Mouse (Mus musculus) urinary bladder, adult 18-20 months (tissue): Measurements from ENCODE around the gene Tex14.
A peak's percentile ranks its signal among the peaks of the same experiment; 100 is the strongest.
"Not testable (repeated sequence)": the region's sequence is repeated elsewhere in the genome, so short reads cannot be mapped to it uniquely, and the experiment has no call there.

ENCODE experiments used
- DNase-seq, 2 experiments: peaks; one replicate each; pipeline ENCODE4 v3.0.0; 2022; ENCODE audit warnings: low spot score in 2 of 2, mixed read lengths in 2 of 2

Tex14 gene

GRCm38 (mm10) chr11:87472058-87472457 is 67.2 kb downstream of the Tex14 start:
- not testable (repeated sequence) for DNase-seq

DNA sequence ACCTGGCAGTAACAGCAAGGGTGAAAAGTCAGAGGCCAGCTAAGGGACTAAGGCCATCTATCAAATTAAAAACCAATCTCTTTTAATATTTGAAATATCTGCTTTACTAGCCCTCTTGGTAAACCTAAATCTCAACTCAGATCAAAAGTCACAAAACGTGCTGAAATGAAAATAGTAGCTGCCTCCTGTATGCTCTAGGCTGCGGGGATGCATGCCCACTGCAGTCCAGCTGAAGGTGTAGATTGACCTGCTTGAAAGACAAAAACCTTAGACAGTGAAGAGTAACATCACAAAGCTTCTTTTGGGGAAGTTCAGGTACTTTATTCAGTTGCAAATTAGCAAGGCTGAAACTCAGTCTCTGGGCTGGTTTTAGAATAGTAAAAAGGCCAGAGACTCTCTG is 74.3 kb downstream of the Tex14 start:
- DNase-seq: not testable (repeated sequence)

- no peak for DNase-seq
These were observed 79.0 kb downstream of the Tex14 start for GRCm38 (mm10) chr11:87483796-87484326.

GRCm38 (mm10) chr11:87488948-87489347 is 84.1 kb downstream of the Tex14 start:
- no peak for DNase-seq

DNA sequence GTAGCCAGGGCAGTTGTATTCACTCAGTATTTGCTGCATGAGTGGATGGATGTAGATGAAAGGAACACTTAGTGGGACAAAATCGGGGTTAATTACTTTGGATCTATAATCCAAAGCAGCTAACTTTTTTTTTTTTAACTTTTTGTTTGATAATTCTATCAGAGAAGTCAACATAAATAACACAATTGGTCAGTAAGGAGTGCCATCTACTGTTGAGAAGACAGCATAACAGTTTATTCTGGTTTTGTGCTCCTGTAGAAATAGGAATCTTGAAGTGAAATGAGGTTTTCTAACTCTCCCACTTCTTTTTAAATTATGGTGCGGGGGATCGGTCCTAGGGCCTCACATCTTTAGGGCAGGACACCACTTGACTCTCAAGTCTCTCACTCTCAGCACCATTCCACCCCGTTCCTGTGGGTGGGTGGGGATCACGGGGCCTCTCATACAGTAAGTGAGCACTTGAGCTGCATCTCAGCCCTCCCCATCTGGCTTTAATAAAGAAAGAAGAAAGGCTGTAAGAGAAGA is 99.9 kb downstream of the Tex14 start:
- no peak for DNase-seq

- no peak for DNase-seq
These were observed 101.6 kb downstream of the Tex14 start for GRCm38 (mm10) chr11:87506502-87506901.

- DNase-seq: no peak
These were observed 102.2 kb downstream of the Tex14 start for GRCm38 (mm10) chr11:87507043-87507442.

DNA sequence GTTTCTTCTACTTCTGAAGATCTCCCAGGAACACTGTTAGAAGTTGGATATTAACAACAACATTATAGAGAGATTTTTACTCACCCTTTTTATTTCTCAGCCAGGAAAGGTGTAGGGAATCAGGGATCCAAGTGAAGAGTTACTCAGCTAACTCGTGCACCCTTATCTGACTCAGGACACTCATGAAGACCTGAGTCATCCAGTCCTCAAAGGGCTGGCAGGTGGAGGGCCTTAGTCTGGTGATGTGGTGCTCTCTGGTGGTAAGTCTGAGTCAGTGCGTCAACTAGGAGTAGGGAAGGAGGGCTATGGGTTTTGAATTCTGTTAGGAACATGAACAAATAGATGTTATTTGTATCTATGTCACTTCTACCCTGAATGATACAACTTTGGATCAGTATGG is 114.4 kb downstream of the Tex14 start:
- peak in 1 of 2 experiments; percentile 24 for DNase-seq

GRCm38 (mm10) chr11:87523466-87523865 is 118.6 kb downstream of the Tex14 start:
- DNase-seq: no peak

GRCm38 (mm10) chr11:87523967-87524366 is 119.1 kb downstream of the Tex14 start:
- DNase-seq: no peak

- no peak for DNase-seq
These were observed 119.9 kb downstream of the Tex14 start for GRCm38 (mm10) chr11:87524780-87525179.

DNA sequence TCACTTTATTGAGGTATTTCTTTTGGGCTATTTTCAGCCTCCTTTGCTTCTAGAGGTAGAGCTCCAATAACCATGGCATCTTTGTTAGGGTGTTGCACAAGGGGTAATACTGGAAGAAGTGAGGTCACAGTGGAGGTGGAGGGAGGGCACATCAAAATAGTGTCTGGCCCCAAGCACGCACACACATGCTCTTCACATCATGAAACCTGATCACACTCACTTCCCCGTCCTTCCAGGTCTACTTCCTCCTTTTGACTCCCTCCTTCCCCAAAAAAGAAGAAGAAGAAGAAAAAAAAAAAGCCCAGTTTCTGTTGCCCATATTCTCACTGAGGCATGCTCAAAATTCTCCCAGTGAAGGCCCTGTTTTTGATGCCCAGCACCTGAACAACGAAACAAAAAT is 122.5 kb downstream of the Tex14 start:
- no peak for DNase-seq

DNA sequence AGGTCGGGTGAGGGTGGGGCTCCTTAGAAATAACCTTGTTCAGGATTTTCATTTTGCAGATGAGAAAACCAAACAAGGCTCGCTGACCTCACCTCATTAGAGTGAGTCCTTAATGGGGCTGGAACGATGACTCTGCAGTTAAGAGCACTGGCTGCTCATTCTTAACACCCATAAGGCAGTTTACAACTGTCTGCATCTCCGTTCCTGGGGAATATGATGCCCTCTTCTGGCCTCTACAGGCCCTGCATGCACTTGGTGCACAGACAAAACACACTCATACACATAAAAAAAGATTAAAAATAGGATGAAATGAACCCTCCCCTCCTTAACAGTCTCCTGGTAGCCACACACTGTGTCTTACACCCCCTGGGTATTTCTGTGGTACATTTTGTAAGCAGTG is 123.1 kb downstream of the Tex14 start:
- no peak for DNase-seq

DNA sequence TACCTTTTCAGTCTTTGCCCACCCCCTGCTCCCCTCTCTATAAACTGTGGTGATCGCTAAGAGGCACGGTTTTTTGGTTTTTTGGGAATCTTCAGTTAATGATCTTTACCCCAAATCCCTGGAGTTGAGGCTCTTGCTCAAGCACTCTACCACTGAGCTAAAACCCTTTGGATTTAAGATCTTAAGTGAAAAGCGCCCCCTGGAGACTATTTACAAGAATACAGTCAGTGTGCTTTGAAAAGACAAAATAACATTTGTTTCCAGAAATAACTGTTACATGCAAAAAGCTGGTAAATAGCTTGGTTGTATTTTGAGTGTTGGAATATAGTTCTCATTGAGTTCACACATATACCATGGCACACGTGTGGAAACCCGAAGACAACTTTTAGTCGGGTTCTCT is 126.8 kb downstream of the Tex14 start:
- DNase-seq: no peak

DNA sequence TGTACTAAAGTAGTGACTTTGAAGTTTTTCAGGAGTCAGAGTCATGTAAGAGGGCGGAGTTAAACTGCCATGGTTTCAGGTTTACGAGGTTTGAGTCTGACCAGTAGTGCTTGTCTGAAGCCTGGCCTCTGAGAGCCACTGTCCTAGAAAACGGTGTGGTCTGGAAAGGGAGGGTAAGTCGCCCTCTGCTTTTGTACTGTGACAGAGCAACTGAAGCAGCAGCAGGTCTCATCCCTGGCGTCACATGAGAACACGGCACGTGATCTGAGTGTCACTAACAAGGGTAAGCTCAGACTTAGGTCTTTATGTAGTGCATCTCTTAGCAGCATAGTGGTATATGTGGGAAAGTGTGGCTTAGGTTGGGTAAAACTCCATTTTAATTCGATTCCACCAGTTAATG is 137.4 kb downstream of the Tex14 start:
- DNase-seq: no peak

DNA sequence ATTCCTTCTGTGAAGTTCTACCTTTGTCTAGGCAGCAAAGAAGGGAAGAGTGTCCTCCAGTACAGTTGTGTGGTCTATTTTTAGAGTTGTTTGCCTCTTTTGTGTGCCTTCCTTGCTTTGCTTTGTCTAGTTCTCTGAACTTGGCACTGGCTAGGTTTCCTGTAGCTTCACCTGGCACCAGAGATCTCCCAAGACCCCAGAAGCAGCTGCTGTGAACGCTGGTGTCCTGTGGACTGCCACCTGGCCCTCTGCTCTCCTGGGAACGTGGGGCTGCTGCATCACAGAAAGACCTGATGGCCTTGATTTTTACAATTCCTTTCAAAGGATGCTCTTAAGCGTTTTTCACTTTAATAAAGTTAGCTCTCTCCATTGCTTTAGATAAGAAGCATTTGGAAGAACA is 138.0 kb downstream of the Tex14 start:
- DNase-seq: no peak

DNA sequence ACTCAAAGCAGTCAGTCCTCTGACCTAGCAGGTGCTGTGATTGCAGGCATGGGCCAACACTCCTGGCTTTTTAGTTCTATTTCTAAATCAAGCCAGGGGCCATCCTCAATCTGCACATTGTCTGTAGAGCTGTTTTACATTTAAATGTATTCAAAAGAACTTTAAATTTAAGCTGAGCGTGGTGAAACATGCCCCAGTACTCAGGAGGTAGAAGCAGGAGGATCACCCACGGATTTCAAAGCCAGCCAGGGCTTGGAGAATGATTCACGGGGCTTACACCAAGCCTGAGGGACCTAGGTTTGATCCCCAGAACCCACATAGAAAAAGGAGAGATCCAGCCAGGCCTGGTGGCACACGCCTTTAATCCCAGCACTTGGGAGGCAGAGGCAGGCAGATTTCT is 148.5 kb downstream of the Tex14 start:
- no peak for DNase-seq

GRCm38 (mm10) chr11:87554386-87554785 is 149.5 kb downstream of the Tex14 start:
- DNase-seq: peak in 1 of 2 experiments; percentile 27

- no peak for DNase-seq
These were observed 150.3 kb downstream of the Tex14 start for GRCm38 (mm10) chr11:87555106-87555703.

GRCm38 (mm10) chr11:87561208-87561607 is 156.3 kb downstream of the Tex14 start:
- no peak for DNase-seq

- no peak for DNase-seq
These were observed 161.6 kb downstream of the Tex14 start, which contains the start of gene Gm11492 for GRCm38 (mm10) chr11:87566501-87566900. Gm11492 (plus strand) TSS chr11:87566653.

GRCm38 (mm10) chr11:87568255-87568953 is 163.5 kb downstream of the Tex14 start, which contains the start of gene Sept4:
Sept4 (plus strand) TSS chr11:87568903.
- DNase-seq: no peak

- DNase-seq: no peak
These were observed 165.9 kb downstream of the Tex14 start for GRCm38 (mm10) chr11:87570743-87571142.
